Mouse (Mus musculus): ENCODE data around the gene Ubtd2.

The Ubtd2 gene

DNA sequence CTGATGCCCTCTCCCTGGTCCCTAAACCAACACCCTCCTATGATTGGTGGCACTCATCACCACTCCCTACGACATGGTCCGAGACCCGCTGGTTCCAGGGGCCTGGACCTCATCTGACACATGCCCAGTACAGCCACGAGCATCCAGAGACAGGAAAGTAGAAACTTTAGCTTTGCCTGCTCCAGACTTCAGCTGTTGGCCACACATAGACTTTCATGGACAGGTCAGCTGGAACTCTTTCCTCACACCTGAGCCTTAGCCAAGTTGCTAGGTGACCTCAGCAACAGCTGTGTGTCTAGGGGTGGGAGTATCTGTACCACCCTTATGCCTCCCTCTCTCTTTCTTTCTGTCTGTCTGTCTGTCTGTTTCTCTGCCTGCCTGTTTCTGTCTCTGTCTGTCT, 93.1 kb downstream of the Ubtd2 start:
- DNase-seq: no peak

DNA sequence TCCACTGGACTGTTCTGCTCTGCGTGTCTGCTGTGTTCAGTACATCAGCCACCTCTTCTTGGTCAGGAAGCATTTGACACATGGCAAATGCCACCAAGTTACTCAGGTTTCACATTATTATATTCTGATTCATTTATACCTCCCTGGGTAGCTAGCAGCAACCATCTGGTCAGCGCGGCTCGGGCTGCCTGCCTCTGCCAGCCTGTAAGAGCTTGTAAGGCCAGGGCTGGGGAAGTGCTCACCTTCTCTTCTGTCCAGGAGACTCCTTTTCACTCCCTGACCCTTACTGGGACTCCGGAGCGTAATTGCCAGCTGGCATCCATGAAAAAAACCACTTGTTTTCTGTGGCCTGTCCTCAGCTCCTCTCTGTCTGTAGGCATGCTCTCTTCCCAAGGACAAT, 94.1 kb downstream of the Ubtd2 start:
- DNase-seq: no peak

DNA sequence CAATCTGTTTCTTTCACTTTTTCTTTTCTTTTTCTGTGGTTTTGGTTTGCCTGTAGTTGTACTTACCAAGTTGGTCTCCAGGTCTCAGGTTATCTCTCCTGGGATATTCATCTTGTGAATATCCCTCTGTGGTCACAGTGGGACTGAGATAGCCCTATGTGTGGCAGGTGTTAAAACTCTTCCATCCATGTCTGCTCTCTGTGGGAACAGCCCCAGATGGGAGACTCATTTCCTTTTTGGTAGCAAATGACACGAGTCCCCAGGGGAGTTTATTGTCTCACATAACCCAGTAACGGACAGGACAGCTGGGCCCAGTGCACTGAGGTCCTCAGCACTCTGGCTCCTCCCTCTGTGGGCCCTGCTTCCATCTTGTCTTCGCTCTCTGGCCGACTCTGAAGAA, 94.9 kb downstream of the Ubtd2 start:
- no peak for DNase-seq

DNA sequence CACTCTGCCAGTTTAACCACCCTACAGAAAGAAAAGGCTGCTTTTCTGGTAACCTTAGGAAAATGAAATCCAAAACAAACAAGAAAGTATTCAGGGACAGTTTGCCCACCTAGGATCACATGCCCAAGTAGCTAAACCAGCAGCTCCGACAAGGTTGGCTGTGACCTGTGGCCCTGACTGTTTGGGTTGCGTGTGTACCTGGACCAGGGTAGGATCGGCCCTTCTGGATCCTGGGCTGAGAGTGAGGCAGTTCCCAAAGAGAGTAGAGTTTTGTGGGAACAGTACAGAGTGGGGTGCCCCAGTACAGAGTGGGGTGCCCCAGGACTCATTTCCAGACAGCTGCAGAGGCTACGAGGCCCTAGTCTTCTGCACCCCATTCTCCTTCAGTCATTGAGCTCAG, 95.9 kb downstream of the Ubtd2 start:
- no peak for DNase-seq

DNA sequence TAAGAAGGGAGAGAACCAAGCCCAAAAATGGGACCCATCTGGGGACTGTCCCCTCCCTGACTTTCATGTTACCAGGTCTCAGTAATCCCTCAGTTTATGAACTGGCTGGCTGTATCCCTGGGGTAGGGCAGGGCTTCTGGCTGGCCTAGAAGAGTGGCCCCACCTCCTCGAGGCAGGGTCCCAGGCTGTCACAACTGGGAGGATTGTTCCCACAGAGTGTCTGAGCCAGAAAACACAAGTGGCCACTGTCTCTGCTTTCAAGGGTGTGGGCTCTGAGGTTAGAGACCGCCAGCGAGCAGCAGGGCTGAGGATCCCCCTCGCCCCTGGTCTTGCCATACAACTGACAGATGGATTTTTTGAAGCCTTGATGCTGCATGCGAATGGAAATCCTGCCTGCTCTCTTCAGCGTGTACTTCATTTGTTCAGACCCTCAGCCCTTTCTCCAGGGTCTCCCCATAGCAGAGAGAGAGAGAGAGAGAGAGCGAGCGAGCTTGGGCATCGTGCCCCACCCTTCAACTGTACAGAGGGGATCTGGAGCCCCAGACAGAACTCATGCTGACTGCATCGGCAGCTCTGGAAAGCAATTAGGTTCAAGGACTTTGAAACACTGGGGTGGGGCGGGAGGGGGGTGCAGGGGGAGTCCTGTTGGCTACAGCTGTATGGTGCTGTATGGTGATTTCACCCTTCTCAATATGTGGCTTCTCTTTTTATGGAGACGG, 96.6 kb downstream of the Ubtd2 start:
- DNase-seq: no peak

DNA sequence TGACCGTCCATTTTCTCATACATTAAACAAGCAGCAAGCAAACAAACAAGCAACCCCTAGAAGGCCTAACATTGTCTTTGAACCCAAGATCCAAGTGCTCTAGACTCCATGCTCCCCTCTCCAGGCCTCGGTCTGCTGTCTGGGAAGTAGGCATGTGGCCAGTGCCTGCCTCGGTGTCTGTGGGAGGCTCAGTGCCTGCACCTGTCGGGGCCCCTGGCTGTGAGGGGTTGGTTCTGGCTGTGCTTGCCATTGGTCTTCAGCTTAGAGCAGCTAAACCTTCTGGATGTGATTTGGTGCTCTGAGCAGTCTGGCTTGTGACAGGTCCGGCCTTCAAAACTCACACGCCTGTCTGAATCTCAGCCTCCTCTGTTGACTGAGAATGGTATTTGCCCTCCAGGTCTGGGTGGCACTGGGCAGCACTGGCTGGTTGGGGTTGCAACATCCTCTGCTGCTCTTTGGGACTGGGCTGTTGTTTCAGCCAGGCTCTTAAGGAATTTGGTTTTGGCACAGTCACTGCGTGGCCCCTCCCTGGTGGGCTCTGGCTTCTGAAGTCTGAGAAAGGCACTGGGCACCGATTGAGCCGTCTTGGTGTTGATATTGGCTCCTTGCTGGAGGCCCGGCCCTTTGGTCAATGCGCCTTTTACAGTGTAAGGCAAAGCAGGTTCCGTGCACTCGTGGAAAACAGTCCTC, 97.4 kb downstream of the Ubtd2 start:
- no peak for DNase-seq

DNA sequence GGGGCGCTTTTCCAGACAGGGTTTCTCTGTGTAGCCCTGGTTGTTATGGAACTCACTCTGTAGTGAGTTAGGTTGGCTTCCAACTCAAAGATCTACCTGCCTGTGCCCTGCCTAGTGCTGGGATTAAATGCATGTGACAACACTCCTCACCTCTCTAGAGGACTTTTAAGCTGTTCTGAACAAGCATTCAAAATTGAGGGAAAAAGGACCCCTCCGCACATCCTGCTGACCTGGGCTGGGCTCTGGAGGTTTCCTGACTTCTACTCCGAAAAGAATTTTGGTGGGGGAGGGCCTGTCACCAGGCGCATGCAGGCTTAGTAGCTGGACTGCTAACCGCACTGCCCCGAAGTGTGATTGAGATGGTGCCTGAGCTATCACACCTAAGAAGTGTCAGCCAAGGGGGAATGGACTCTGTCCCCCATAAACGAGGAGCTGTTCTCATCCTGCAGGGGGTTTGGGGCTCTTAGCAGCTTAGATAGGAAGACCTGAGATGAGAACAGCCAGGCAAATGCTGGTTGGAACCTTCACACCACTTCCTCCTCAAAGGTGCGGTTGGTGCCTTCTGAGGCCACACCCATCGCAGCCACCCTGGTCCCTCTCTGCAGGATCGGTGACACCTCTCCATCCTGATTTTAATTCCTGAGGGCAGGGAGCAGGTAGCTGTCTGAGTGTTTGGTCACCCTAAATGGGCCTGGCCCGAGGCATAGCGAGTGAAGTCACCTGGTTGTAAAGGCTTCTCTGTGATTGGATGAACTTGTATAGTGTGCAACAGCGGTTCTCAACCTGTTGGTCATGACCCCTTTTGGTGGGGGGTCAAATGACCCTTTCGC, 98.4 kb downstream of the Ubtd2 start:
- DNase-seq: peak; percentile 63 to 64

DNA sequence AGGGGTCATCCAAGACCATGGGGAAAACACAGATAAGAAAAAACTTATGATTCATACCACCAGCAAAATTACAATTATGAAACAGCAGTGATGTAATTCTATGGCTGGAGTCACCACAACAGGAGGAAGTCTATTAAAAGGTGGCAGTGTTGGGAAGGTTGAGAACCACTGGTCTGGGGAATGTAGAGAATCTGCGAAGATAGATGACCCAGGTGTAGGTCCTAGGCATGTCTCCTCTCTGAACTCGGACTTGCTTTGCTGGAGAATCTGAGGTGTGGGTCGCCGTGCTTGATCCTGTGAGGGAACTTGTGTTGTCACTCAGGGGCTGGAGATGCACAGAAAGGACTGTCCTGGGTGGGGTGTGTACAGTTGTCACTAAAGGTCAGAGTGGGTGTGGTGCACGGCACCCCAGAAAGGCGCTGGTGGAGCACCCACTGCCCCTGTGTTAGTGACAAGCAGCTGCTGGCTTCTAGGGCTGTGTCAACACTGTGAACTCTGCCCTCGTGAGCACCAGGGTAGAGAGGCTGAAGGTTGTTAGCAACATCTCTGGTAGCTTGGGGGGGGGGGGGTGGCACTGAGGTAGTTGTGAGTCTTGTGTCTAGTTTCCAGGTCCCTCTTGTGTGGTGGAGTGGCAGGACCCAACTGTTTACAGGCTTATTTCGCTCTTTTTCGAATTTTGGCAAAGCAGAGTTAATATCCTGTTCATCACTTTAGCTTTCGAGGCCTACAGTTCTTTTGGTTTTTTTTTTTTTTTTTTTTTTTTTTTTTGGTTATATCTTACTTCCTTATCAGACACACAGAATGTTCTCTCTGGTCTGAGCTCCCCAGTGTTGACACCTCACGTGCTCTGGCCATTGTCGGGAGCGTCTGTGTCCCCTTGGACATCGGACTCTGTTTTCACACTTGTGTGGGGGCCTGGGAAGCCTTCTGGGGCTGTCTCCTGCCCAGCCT, 99.2 kb downstream of the Ubtd2 start:
- no peak for DNase-seq

DNA sequence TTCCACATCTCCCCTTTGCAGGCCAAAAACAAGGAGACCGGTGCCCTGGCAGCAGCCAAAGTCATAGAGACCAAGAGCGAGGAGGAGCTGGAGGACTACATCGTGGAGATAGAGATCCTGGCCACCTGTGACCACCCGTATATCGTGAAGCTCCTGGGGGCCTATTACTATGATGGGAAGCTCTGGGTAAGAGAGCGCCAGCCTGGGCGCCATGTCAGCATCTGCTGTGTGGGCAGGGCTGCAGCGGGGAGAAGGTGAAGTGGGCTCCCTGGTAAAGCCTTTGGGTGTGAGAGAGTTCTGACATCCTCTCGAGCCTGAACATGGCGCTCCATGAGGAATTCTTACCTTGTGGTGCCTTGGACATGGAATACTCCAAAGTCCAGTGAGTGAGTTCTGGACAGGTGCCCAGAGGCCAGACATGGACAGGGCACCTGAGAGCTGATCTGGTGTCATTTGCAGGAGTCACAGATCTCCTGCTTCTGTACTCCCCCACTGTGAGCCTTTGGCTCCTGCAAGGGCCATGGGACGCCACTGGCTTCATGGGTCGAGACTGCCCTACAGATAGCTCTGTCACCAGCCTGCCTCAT, 100.0 kb downstream of the Ubtd2 start:
- no peak for DNase-seq

DNA sequence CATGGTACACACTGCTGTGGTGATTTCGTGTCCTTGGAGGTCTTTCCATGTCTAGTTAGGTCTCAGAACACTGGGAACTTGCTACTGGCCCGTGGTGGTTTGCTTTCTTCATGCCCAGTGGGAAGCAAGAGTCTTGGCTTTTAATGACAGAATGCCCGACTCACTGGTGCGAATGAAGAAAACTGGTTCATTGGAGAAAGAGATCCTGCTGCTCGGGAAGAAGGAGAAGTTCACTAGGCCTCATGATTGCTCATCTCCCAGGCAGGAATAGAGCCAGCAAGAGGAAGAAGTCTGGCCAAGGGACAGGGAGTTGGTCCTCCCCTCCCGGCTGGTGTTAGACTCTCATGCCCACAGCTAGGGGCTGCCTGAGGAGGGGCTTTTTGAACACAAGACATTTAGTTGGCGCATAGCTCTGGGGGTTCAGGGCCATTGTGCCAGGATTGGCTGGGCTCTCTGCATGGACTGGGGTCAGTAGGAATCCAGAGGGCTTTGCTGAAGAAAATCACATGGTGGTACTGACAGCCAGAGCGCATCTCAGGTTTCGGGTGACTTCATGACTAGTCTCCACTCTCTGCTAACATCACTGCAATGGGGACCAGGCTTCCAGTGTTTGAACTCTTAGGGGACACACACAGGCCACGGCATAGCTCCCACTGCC, 101.3 kb downstream of the Ubtd2 start:
- no peak for DNase-seq

DNA sequence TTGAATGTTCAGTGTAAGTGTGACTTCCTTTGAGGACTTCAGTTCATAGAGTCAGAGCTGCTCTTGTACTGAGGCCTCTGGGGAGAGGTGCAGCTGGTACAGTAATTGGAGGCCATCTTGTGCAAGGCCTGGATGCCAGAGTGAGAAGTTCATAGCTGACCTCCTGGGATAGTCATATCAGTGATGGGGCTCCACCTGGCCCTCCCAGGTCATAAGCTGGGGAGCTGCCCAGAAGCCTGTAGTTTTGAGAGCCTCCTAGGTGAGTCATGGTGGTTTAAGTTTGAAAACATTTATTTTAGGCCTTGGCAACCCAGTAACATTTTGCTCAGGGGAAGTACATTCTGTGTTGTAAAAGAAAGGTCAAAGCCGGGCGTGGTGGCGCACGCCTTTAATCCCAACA, 102.9 kb downstream of the Ubtd2 start:
- DNase-seq: peak in 1 of 2 experiments; percentile 40

DNA sequence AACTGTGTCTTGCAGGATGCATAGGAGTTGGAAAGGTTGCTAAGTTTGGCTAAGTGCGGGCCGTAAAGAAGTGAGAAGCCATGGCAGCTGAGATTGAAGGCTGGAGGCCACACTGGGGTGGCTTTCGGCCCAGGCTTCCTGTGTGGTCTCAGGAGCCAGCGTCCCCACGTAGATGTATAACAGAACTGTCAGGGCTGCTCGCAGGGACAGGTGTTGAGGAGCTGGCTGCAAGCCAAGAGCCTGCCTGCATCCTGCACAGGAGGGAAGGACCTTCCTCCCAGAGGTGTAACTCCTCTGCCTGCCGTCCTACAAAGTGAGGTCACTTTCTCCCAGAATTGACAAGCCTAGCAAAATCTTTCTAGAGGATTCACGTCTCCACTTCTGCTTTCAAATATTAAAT, 103.5 kb downstream of the Ubtd2 start:
- peak in 1 of 2 experiments; percentile 49 for DNase-seq

DNA sequence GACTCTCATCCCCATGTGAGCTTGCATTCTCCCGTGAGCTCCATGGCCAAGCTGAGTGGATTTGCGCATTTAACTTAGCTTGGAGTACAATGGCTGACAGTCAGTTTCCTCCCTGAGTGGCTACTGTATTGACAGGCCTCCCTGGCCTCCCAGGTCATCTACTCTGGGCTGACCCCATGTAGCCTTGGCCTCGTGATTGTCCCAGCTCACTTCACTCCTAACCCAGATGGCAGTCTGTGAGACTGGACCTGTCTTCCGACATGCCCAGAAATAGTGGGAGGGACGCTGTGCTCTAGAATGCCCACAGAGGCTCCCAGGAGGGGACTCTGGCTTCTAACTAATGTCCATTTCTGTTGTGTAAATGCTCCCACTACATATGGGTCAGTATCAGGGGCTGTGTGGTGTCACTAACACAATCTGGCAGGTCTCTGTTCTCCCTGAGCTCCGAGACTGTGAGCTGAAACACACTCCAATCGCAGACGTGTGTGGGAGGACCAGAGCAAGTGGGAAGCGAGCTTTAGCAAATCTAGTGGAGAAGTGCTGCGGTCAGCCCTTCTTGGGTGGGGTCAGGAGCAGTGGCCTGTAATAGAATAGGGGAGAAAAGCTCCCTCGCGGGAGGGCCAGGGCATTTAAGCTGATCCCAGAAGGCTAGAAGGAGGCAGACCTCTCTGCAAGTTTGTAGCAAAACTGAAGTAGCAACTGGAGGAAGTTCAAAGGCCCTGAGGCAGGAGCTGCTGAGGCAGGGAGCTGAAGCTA, 105.0 kb downstream of the Ubtd2 start:
- no peak for DNase-seq

DNA sequence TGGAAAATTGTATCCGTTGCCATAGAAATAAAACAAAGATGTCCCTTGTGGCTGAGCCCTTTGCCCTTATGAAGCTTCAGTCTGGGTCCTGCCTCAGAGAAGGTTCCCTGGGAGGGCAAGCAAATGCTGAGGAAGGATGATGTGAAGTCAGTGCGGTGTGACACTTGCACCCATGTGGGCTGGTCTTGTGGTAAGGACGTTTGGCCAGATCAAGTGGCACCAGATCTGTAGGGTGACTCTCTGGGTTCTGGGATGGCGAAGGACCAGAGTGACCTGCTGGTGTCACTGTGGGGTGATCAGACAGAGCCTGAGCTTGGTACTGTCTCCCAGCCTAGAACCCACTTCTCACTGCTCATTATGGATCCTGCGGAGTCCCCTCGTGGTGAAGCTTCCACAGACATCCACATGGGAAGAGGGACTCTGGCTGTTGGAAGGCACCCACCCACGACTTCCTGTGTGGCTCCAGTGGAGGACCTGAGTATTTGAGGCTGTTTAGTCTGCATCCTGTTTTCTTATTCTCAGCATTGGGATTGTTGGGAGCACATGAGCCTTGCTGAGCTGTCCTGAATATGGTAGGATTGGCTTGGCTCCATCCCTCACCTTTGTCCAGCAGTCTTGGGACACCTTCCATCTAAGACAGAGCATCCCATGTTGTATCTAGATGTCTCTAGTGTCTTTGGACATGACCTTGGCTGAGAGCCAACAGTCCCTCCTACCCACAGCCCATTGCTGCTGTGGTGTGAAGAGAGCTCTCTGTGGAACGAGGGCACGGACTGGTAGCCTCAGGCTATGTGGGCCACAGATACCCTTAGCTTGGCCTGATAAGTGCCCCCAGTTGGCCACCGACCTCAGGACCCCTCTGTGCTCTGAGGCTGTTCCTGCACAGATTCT, 106.5 kb downstream of the Ubtd2 start:
- peak in 1 of 2 experiments; percentile 28 for DNase-seq

DNA sequence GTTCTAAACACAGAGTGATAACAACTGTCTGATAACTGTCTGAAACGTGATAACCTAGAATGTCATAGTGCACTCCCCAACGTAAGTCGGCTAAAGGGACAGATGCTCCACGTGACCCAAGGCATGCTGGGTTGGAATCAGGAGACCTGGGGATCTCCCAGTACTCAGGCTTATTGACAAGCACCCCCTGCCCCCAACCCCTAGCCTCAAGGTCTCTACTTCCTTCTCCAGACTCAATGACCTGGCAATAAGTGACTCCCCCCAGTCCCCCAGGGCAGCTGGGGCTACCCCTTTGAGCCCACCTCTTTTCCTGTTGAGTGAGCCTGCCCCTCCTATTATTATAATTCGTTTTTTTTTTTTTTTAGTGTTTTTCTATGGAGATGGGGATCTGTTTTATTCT, 107.5 kb downstream of the Ubtd2 start:
- peak; percentile 48 to 57 for DNase-seq

DNA sequence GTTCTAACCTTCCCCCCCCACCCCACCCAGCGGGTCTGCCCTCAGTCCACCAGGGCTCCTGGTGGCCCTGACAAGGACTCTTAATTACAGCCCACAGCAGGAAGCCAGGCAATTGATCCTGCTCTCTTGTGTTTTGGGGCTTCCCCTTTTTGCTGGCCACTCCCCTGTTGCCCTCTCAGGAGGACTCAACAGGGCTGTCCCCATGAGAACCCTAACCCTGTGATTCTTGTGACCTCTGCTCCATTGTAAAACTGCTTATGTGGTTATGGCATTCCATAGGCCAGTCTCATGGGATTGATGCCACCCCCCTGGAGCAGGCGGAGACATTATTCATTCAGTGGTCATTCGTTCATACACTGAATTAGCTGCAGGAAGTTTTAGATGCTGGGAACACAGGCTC, 108.5 kb downstream of the Ubtd2 start:
- peak in 1 of 2 experiments; percentile 43 for DNase-seq

DNA sequence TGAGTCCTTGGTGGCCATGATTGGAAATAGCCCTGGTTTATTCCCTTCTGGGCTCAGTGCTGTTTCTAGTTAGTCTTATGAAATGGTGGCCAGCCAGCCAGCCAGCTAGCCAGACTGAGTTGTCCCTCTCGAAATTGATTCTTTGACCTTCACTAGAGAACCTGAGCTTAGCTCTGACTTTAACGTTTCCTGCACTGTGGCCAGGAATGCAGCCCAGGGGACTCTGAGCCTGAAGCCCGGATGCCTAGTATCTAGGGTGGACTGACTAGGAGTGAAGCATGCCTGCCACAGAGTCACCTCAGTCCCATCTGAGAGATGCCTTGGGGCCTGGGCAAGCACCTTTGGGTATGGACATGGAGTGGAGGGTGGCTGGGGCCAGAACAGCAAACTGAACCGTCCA, 109.5 kb downstream of the Ubtd2 start:
- DNase-seq: no peak

DNA sequence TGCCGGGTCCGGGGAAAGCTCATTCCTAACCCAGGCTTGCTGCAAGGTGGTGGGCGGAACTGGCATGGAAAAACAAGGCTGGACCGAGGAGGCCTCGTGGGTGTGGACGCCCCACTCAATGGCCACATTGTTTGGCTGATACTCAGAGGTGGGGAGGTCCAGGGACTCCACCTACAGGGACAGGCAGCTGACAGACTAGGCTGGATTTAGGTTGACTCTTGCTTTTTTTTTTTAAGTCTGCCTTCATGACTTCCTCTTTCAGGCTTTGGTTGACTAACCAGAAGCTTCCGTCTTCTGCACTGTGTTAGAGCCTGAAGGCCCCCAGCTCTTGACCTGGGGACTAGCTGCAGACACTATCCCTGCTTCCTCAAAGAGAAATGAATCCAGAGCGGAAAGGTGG, 109.9 kb downstream of the Ubtd2 start:
- DNase-seq: peak; percentile 77 to 81

DNA sequence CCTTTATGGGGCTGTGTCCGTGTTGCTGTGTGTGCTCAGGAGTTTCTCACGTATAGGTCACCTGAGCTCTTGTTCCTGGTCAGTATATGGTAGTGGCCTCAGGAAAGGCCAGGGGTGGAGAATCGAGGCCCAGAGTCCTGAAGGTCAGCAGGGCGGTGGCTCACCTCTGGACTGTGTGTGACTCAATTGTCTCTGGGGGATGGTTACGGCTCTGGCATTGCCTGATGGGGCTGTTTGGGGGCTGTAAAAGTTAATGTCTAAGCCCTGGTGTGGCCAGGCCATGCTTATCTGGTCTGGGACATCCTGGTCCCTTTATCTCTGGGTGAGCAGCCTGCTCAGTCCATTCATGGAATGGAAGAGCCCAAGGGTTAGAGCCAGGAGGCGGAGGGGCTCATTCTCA, 111.0 kb downstream of the Ubtd2 start:
- no peak for DNase-seq
